Mouse (Mus musculus): Measurements from ENCODE around the gene Slc3a2. TPM values are rescaled to one million over a fixed set of nuclear protein-coding genes. Genes with fewer than 3 reads are reported as not detected.
A peak's percentile ranks its signal among the peaks of the same experiment; 100 is the strongest.
"Not testable (repeated sequence)": the region's sequence is repeated elsewhere in the genome, so short reads cannot be mapped to it uniquely, and the experiment has no call there.

Slc3a2 gene
- polyA plus RNA-seq, 1 experiment = not detected

- H3K4me3 ChIP-seq (ENCODE audit: insufficient read depth, low read depth, low read length) = peak overlapping the region; percentile 61
- H3K27ac ChIP-seq (ENCODE audit: insufficient read depth, low read depth, low read length) = peak overlapping the region; percentile 58; the same call in 1 of the 2 replicates
- under 1% methylated on average over 20 of the region's 20 CpGs for WGBS
- TF ChIP-seq POLR2A (IDR thresholded peaks at IDR 0.05; ENCODE audit: insufficient read depth, low read depth, low read length) (no peak), CTCF (IDR thresholded peaks at IDR 0.05; ENCODE audit: insufficient read depth, low read depth, low read length) (no peak)
- peaks cover 4% of the 10 kb centered on the region; the same call in 1 of the 2 replicates for H3K4me1 ChIP-seq (ENCODE audit: control insufficient read depth, insufficient read depth, low read length)
These were observed 591 bp upstream of the Slc3a2 start for GRCm38 (mm10) chr19:8723574-8724346.

GRCm38 (mm10) chr19:8722559-8722906, 636 bp downstream of the Slc3a2 start:
- H3K4me3 ChIP-seq (ENCODE audit: insufficient read depth, low read depth, low read length) = peak overlapping the region; percentile 94
- H3K4me1 ChIP-seq (ENCODE audit: control insufficient read depth, insufficient read depth, low read length) = peaks cover 4% of the 10 kb centered on the region; the same call in 1 of the 2 replicates
- TF ChIP-seq CTCF (IDR thresholded peaks at IDR 0.05; ENCODE audit: insufficient read depth, low read depth, low read length) (no peak), POLR2A (IDR thresholded peaks at IDR 0.05; ENCODE audit: insufficient read depth, low read depth, low read length) (no peak)
- 0% methylated on average over 5 of the region's 5 CpGs for WGBS
- H3K27ac ChIP-seq (ENCODE audit: insufficient read depth, low read depth, low read length) = peak overlapping the region; percentile 97

- peaks cover 4% of the 10 kb centered on the region; the same call in 1 of the 2 replicates for H3K4me1 ChIP-seq (ENCODE audit: control insufficient read depth, insufficient read depth, low read length)
- WGBS = 38% methylated on average over 4 of the region's 4 CpGs
- peak overlapping the region; percentile 6; the same call in 1 of the 2 replicates for H3K4me3 ChIP-seq (ENCODE audit: insufficient read depth, low read depth, low read length)
- no peak overlapping the region for H3K27ac ChIP-seq (ENCODE audit: insufficient read depth, low read depth, low read length)
- TF ChIP-seq POLR2A (IDR thresholded peaks at IDR 0.05; ENCODE audit: insufficient read depth, low read depth, low read length) = no peak
These were observed 1.1 kb downstream of the Slc3a2 start for GRCm38 (mm10) chr19:8722021-8722420.

- TF ChIP-seq CTCF (IDR thresholded peaks at IDR 0.05; ENCODE audit: insufficient read depth, low read depth, low read length) = no peak
- TF ChIP-seq POLR2A (IDR thresholded peaks at IDR 0.05; ENCODE audit: insufficient read depth, low read depth, low read length) = no peak
- Histone ChIP-seq H3K4me1 (ENCODE audit: control insufficient read depth, insufficient read depth, low read length) (peaks cover 4% of the 10 kb centered on the region; the same call in 1 of the 2 replicates), H3K4me3 (ENCODE audit: insufficient read depth, low read depth, low read length) (no peak overlapping the region), H3K27ac (ENCODE audit: insufficient read depth, low read depth, low read length) (no peak overlapping the region)
- WGBS = 47% methylated on average over 1 of the region's 1 CpGs
These were observed 1.8 kb downstream of the Slc3a2 start for GRCm38 (mm10) chr19:8721378-8721777.

GRCm38 (mm10) chr19:8719037-8719436, 4.1 kb downstream of the Slc3a2 start:
- not testable (repeated sequence) for H3K4me1 ChIP-seq (ENCODE audit: control insufficient read depth, insufficient read depth, low read length); H3K4me3 ChIP-seq (ENCODE audit: insufficient read depth, low read depth, low read length); H3K27ac ChIP-seq (ENCODE audit: insufficient read depth, low read depth, low read length)

GRCm38 (mm10) chr19:8718357-8718756, 4.8 kb downstream of the Slc3a2 start:
- H3K4me3 ChIP-seq (ENCODE audit: insufficient read depth, low read depth, low read length) = no peak overlapping the region
- WGBS = 61% methylated on average over 3 of the region's 3 CpGs
- TF ChIP-seq CTCF (IDR thresholded peaks at IDR 0.05; ENCODE audit: insufficient read depth, low read depth, low read length) (no peak), POLR2A (IDR thresholded peaks at IDR 0.05; ENCODE audit: insufficient read depth, low read depth, low read length) (no peak)
- H3K4me1 ChIP-seq (ENCODE audit: control insufficient read depth, insufficient read depth, low read length) = peaks cover 7% of the 10 kb centered on the region
- no peak overlapping the region for H3K27ac ChIP-seq (ENCODE audit: insufficient read depth, low read depth, low read length)

GRCm38 (mm10) chr19:8716767-8717475, 6.2 kb downstream of the Slc3a2 start:
- Histone ChIP-seq H3K4me3 (ENCODE audit: insufficient read depth, low read depth, low read length) (no peak overlapping the region), H3K4me1 (ENCODE audit: control insufficient read depth, insufficient read depth, low read length) (peaks cover 7% of the 10 kb centered on the region), H3K27ac (ENCODE audit: insufficient read depth, low read depth, low read length) (no peak overlapping the region)
- TF ChIP-seq POLR2A (IDR thresholded peaks at IDR 0.05; ENCODE audit: insufficient read depth, low read depth, low read length) = no peak
- TF ChIP-seq CTCF (IDR thresholded peaks at IDR 0.05; ENCODE audit: insufficient read depth, low read depth, low read length) = no peak
- 71% methylated on average over 10 of the region's 10 CpGs for WGBS

- no peak for TF ChIP-seq POLR2A (IDR thresholded peaks at IDR 0.05; ENCODE audit: insufficient read depth, low read depth, low read length)
- 81% methylated on average over 10 of the region's 10 CpGs for WGBS
- no peak overlapping the region for H3K4me3 ChIP-seq (ENCODE audit: insufficient read depth, low read depth, low read length)
- no peak overlapping the region for H3K27ac ChIP-seq (ENCODE audit: insufficient read depth, low read depth, low read length)
- peaks cover 10% of the 10 kb centered on the region for H3K4me1 ChIP-seq (ENCODE audit: control insufficient read depth, insufficient read depth, low read length)
These were observed 7.1 kb downstream of the Slc3a2 start for GRCm38 (mm10) chr19:8715868-8716766.

Measured in olfactory bulb, adult 2 months (tissue).